In genomic region chr8:116504477-116505120, GRCm38 (mm10) we compare ENCODE assay signal across 8 mouse cellular contexts. TPM values are rescaled to one million over a fixed set of nuclear protein-coding genes. Genes with fewer than 3 reads are reported as not detected.
DNase-seq lines count a peak whose midpoint lies in the region; ATAC-seq and TF ChIP-seq lines count a peak whose summit lies in the region.

Gene Dynlrb2, plus strand, starts transcription at chr8:116504974.

- H3K36me3 ChIP-seq in embryonic facial prominence, embryonic 15.5 days = no peaks in the 10 kb centered on the region
- no peaks in the 10 kb centered on the region for H3K36me3 ChIP-seq in heart, embryonic 11.5 days (ENCODE audit: control insufficient read depth, insufficient read depth, low read length)
- no peaks in the 10 kb centered on the region for H3K36me3 ChIP-seq in kidney, embryonic 14.5 days (ENCODE audit: control insufficient read depth, insufficient read depth, low read length)
- no peaks in the 10 kb centered on the region for H3K36me3 ChIP-seq in limb, embryonic 13.5 days
- H3K36me3 ChIP-seq in midbrain, embryonic 14.5 days (ENCODE audit: control insufficient read depth, insufficient read depth, low read length) = no peaks in the 10 kb centered on the region
- H3K36me3 ChIP-seq in small intestine, adult 2 months (ENCODE audit: control insufficient read depth, insufficient read depth, low read length) = no peaks in the 10 kb centered on the region

- peak within 1 kb of the TSS; percentile 49 for H3K4me3 ChIP-seq in bone marrow macrophage, adult 2 months (ENCODE audit: insufficient read depth, low read length)
- H3K4me3 ChIP-seq in embryonic facial prominence, embryonic 15.5 days (replicated peaks) = peak within 1 kb of the TSS; percentile 40
- peak within 1 kb of the TSS; percentile 42 for H3K4me3 ChIP-seq in heart, embryonic 11.5 days (ENCODE audit: low read depth, low read length)
- H3K4me3 ChIP-seq in kidney, embryonic 14.5 days (ENCODE audit: low read length) = peak within 1 kb of the TSS; percentile 28
- H3K4me3 ChIP-seq in limb, embryonic 13.5 days = peak within 1 kb of the TSS; percentile 43
- H3K4me3 ChIP-seq in midbrain, embryonic 14.5 days (replicated peaks; ENCODE audit: low read depth, low read length) = peak within 1 kb of the TSS; percentile 35
- H3K4me3 ChIP-seq in small intestine, adult 2 months (ENCODE audit: low read depth, low read length) = peak within 1 kb of the TSS; percentile 57

- TF ChIP-seq CTCF in bone marrow macrophage, adult 2 months (IDR thresholded peaks at IDR 0.05; ENCODE audit: low read depth, low read length) = no peak
- TF ChIP-seq CTCF in small intestine, adult 2 months (IDR thresholded peaks at IDR 0.05; ENCODE audit: extremely low read depth, insufficient read length, insufficient replicate concordance, low read depth, low read length) = no peak

- no peak within 1 kb of the TSS for H3K9ac ChIP-seq in embryonic facial prominence, embryonic 15.5 days
- H3K9ac ChIP-seq in heart, embryonic 11.5 days (ENCODE audit: low read depth, low read length) = peak within 1 kb of the TSS; percentile 57
- H3K9ac ChIP-seq in kidney, embryonic 14.5 days (ENCODE audit: low read depth, low read length) = peak within 1 kb of the TSS; percentile 40; the same call in 1 of the 2 replicates
- peak within 1 kb of the TSS; percentile 55 for H3K9ac ChIP-seq in limb, embryonic 13.5 days
- peak within 1 kb of the TSS; percentile 39; the same call in 1 of the 2 replicates for H3K9ac ChIP-seq in midbrain, embryonic 14.5 days (replicated peaks; ENCODE audit: low read length)

- H3K27ac ChIP-seq in bone marrow macrophage, adult 2 months (ENCODE audit: insufficient read depth, low read depth, low read length) = no peak within 1 kb of the TSS
- H3K27ac ChIP-seq in embryonic facial prominence, embryonic 15.5 days (replicated peaks) = no peak within 1 kb of the TSS
- H3K27ac ChIP-seq in heart, embryonic 11.5 days (ENCODE audit: low read depth, low read length) = no peak within 1 kb of the TSS
- no peak within 1 kb of the TSS for H3K27ac ChIP-seq in kidney, embryonic 14.5 days (ENCODE audit: low read depth, low read length)
- no peak within 1 kb of the TSS for H3K27ac ChIP-seq in limb, embryonic 13.5 days
- peak within 1 kb of the TSS; percentile 39 for H3K27ac ChIP-seq in midbrain, embryonic 14.5 days (replicated peaks; ENCODE audit: low read depth, low read length)
- no peak within 1 kb of the TSS for H3K27ac ChIP-seq in small intestine, adult 2 months (ENCODE audit: insufficient read depth, low read depth, low read length)

- DNase-seq in midbrain, embryonic 14.5 days = peak; percentile 99

- H3K4me1 ChIP-seq in bone marrow macrophage, adult 2 months (ENCODE audit: control insufficient read depth, insufficient read depth, low read length) = 0 out of 2 replicates have a peak, but pooled peaks cover 5% of the 10 kb centered on the region
- peaks cover 9% of the 10 kb centered on the region for H3K4me1 ChIP-seq in embryonic facial prominence, embryonic 15.5 days
- no peaks in the 10 kb centered on the region; the same call in 1 of the 2 replicates for H3K4me1 ChIP-seq in heart, embryonic 11.5 days (ENCODE audit: control insufficient read depth, insufficient read depth, low read length)
- H3K4me1 ChIP-seq in kidney, embryonic 14.5 days (ENCODE audit: control insufficient read depth, insufficient read depth, low read length) = no peaks in the 10 kb centered on the region
- peaks cover 11% of the 10 kb centered on the region; the same call in 1 of the 2 replicates for H3K4me1 ChIP-seq in limb, embryonic 13.5 days
- no peaks in the 10 kb centered on the region for H3K4me1 ChIP-seq in midbrain, embryonic 14.5 days (ENCODE audit: control insufficient read depth, insufficient read depth, low read length)
- no peaks in the 10 kb centered on the region; the same call in 1 of the 2 replicates for H3K4me1 ChIP-seq in small intestine, adult 2 months (ENCODE audit: control insufficient read depth, insufficient read depth, insufficient read length, low read length)

- H3K4me2 ChIP-seq in embryonic facial prominence, embryonic 15.5 days (replicated peaks) = peak within 1 kb of the TSS; percentile 75
- H3K4me2 ChIP-seq in heart, embryonic 11.5 days = peak within 1 kb of the TSS; percentile 82
- peak within 1 kb of the TSS; percentile 43 for H3K4me2 ChIP-seq in kidney, embryonic 14.5 days (replicated peaks; ENCODE audit: low read depth, low read length)
- H3K4me2 ChIP-seq in limb, embryonic 13.5 days (replicated peaks) = peak within 1 kb of the TSS; percentile 81
- peak within 1 kb of the TSS; percentile 63 for H3K4me2 ChIP-seq in midbrain, embryonic 14.5 days (ENCODE audit: low read length)

- peak; percentile 79 for ATAC-seq in embryonic facial prominence, embryonic 15.5 days (ENCODE audit: insufficient number of reproducible peaks, low FRiP score, low TSS enrichment, low read depth)
- peak; percentile 68; the same call in 1 of the 2 replicates for ATAC-seq in heart, embryonic 11.5 days (replicated peaks; ENCODE audit: insufficient number of reproducible peaks, low FRiP score, low TSS enrichment)
- peak; percentile 95 for ATAC-seq in kidney, embryonic 14.5 days (ENCODE audit: low FRiP score, low TSS enrichment)
- peak; percentile 89 for ATAC-seq in limb, embryonic 13.5 days (ENCODE audit: low FRiP score, low read depth)
- peak; percentile 75; the same call in 1 of the 2 replicates for ATAC-seq in midbrain, embryonic 14.5 days (ENCODE audit: low FRiP score, low TSS enrichment)
- ATAC-seq in erythroid progenitor cell, adult 5-6 weeks (replicated peaks; ENCODE audit: low FRiP score, poor library complexity, severe bottlenecking) = no peak

- H3K27me3 ChIP-seq in embryonic facial prominence, embryonic 15.5 days = no peaks in the 10 kb centered on the region
- no peaks in the 10 kb centered on the region for H3K27me3 ChIP-seq in heart, embryonic 11.5 days (ENCODE audit: control insufficient read depth, insufficient read depth, low read length)
- H3K27me3 ChIP-seq in kidney, embryonic 14.5 days (ENCODE audit: control insufficient read depth, insufficient read depth, low read length) = no peaks in the 10 kb centered on the region
- H3K27me3 ChIP-seq in limb, embryonic 13.5 days = no peaks in the 10 kb centered on the region
- H3K27me3 ChIP-seq in midbrain, embryonic 14.5 days (ENCODE audit: control insufficient read depth, insufficient read depth, low read length) = no peaks in the 10 kb centered on the region
- no peaks in the 10 kb centered on the region for H3K27me3 ChIP-seq in small intestine, adult 2 months (ENCODE audit: control insufficient read depth, insufficient read depth, low read length)

- TF ChIP-seq POLR2A in bone marrow macrophage, adult 2 months (IDR thresholded peaks at IDR 0.05; ENCODE audit: borderline replicate concordance, low read depth, low read length) = no peak
- TF ChIP-seq POLR2A in small intestine, adult 2 months (IDR thresholded peaks at IDR 0.05; ENCODE audit: low read depth, low read length) = no peak

- no peaks in the 10 kb centered on the region for H3K9me3 ChIP-seq in embryonic facial prominence, embryonic 15.5 days (replicated peaks)
- H3K9me3 ChIP-seq in heart, embryonic 11.5 days (replicated peaks; ENCODE audit: control insufficient read depth, low read length) = no peaks in the 10 kb centered on the region
- H3K9me3 ChIP-seq in kidney, embryonic 14.5 days (ENCODE audit: control insufficient read depth, low read length) = no peaks in the 10 kb centered on the region
- H3K9me3 ChIP-seq in limb, embryonic 13.5 days = no peaks in the 10 kb centered on the region
- H3K9me3 ChIP-seq in midbrain, embryonic 14.5 days (ENCODE audit: control insufficient read depth, low read length) = no peaks in the 10 kb centered on the region

- WGBS in embryonic facial prominence, embryonic 15.5 days = 8% methylated on average over 19 of the region's 19 CpGs
- WGBS in heart, embryonic 11.5 days (ENCODE audit: insufficient replicate concordance) = 8% methylated on average over 19 of the region's 19 CpGs
- WGBS in kidney, embryonic 14.5 days = 9% methylated on average over 19 of the region's 19 CpGs
- 9% methylated on average over 19 of the region's 19 CpGs for WGBS in limb, embryonic 13.5 days
- 8% methylated on average over 19 of the region's 19 CpGs for WGBS in midbrain, embryonic 14.5 days
- WGBS in small intestine, adult 2 months = 4% methylated on average over 19 of the region's 19 CpGs

RNA-seq across cellular contexts. Expression of gene Dynlrb2, which starts in this region (rescaled TPM):
- polyA plus RNA-seq in bone marrow macrophage, adult 2 months (2012; ENCODE audit: insufficient read depth, insufficient read length, missing spikeins) = not detected in 2 replicates
- 60.2 and 126 TPM in 2 replicates for polyA plus RNA-seq in embryonic facial prominence, embryonic 15.5 days (2015; fragmentation: Nextera tagmentation; extraction: Ambion mirVana)
- not detected in 2 replicates for polyA plus RNA-seq in heart, embryonic 11.5 days (2014; fragmentation: Nextera tagmentation; extraction: Ambion mirVana)
- 1.3 TPM in 1 of 2 replicates, not detected in the other for polyA plus RNA-seq in kidney, embryonic 14.5 days (2014; fragmentation: Nextera tagmentation; extraction: Ambion mirVana)
- not detected in 2 replicates for polyA plus RNA-seq in limb, embryonic 13.5 days (2015; fragmentation: Nextera tagmentation; extraction: Ambion mirVana)
- 6.7 and 7.5 TPM in 2 replicates for polyA plus RNA-seq in midbrain, embryonic 14.5 days (2014; fragmentation: Nextera tagmentation; extraction: Ambion mirVana)
- polyA plus RNA-seq in small intestine, adult 2 months (2012; rRNA removed) = not detected in 2 replicates
- total RNA-seq in erythroid progenitor cell, adult 5-6 weeks (2015; ENCODE audit: low replicate concordance) = not detected in 2 replicates
- total RNA-seq in erythroid progenitor cell, adult 5-6 weeks (2017; ENCODE audit: low replicate concordance) = not detected in 2 replicates

Comparison
In these comparisons a context has a peak if more than half of its experiments do, and no peak if none do; other contexts are left out.
1. Peak in ATAC-seq, H3K4me3 ChIP-seq, H3K9ac ChIP-seq and H3K4me2 ChIP-seq in heart, embryonic 11.5 days; RNA of the gene not detected or under 1 TPM.
2. Peak in ATAC-seq, H3K4me3 ChIP-seq, H3K9ac ChIP-seq and H3K4me2 ChIP-seq in limb, embryonic 13.5 days; RNA of the gene not detected or under 1 TPM.